Mouse (Mus musculus) 3T3-L1 (cell line): ENCODE measurements at regions not wholly inside any gene's neighbourhood (a gene's known extent, or its start where the extent isn't known, plus 50 kb on each side); places are given as distances from the start of the nearest gene placed in this dataset.

Source experiments
- DNase-seq: peaks from one replicate; pipeline ENCODE4 v3.0.0-alpha.2; 2015; ENCODE audit warnings: low read depth, low spot score

GRCm38 (mm10) chr4:55937833-55938232 is 405.6 kb upstream of the Klf4 start:
- no peak for DNase-seq

- DNase-seq = no peak
Observed at GRCm38 (mm10) chr4:55929141-55929782, 397.0 kb upstream of the Klf4 start.

- DNase-seq = no peak
Observed at GRCm38 (mm10) chr4:55928670-55929069, 396.4 kb upstream of the Klf4 start.

- DNase-seq = no peak
Observed at GRCm38 (mm10) chr4:55928196-55928595, 395.9 kb upstream of the Klf4 start.

- DNase-seq = peak; percentile 52
Observed at GRCm38 (mm10) chr4:55927391-55927790, 395.1 kb upstream of the Klf4 start.

- no peak for DNase-seq
Observed at GRCm38 (mm10) chr4:55924974-55925373, 392.7 kb upstream of the Klf4 start.

- no peak for DNase-seq
Observed at GRCm38 (mm10) chr4:55921217-55921616, 389.0 kb upstream of the Klf4 start.

- DNase-seq = peak; percentile 47
Observed at GRCm38 (mm10) chr4:55894116-55894885, 362.0 kb upstream of the Klf4 start.

- no peak for DNase-seq
Observed at GRCm38 (mm10) chr4:55891656-55892055, 359.4 kb upstream of the Klf4 start.

GRCm38 (mm10) chr4:55887581-55887980 is 355.3 kb upstream of the Klf4 start:
- DNase-seq = no peak

- DNase-seq = peak; percentile 52
Observed at GRCm38 (mm10) chr4:55882541-55882940, 350.3 kb upstream of the Klf4 start.

GRCm38 (mm10) chr4:55875304-55875703 is 343.0 kb upstream of the Klf4 start:
- no peak for DNase-seq

GRCm38 (mm10) chr4:55874875-55875274 is 342.6 kb upstream of the Klf4 start:
- DNase-seq = no peak

GRCm38 (mm10) chr4:55874276-55874675 is 342.0 kb upstream of the Klf4 start:
- DNase-seq = no peak

- DNase-seq = no peak
Observed at GRCm38 (mm10) chr4:55860055-55860454, 327.8 kb upstream of the Klf4 start.

GRCm38 (mm10) chr4:55859211-55859761 is 327.0 kb upstream of the Klf4 start:
- no peak for DNase-seq

GRCm38 (mm10) chr4:55851430-55851829 is 319.2 kb upstream of the Klf4 start:
- no peak for DNase-seq

GRCm38 (mm10) chr4:55851027-55851426 is 318.8 kb upstream of the Klf4 start:
- DNase-seq = no peak

GRCm38 (mm10) chr4:55843727-55844401 is 311.6 kb upstream of the Klf4 start:
- DNase-seq = no peak

- peak; percentile 34 for DNase-seq
Observed at GRCm38 (mm10) chr4:55838568-55838967, 306.3 kb upstream of the Klf4 start.

- DNase-seq = no peak
Observed at GRCm38 (mm10) chr4:55824047-55824760, 291.9 kb upstream of the Klf4 start.

- no peak for DNase-seq
Observed at GRCm38 (mm10) chr4:55823583-55823982, 291.3 kb upstream of the Klf4 start.
